Mouse (Mus musculus) CH12.LX (cell line): Measurements from ENCODE around the gene Foxo1.

Experiments
- CTCF ChIP-seq, 2 experiments: IDR thresholded peaks in 1 of 2; conservative IDR thresholded peaks in 1 of 2; 2 replicates each; pipeline ENCODE4 v1.5.1; 2011 to 2012; ENCODE audit warnings: low read depth in 2 of 2, low read length in 2 of 2, improper control_type of control experiment in 1 of 2, inconsistent platforms in 1 of 2, mild to moderate bottlenecking in 1 of 2, moderate library complexity in 1 of 2
- EP300 ChIP-seq: IDR thresholded peaks from 2 replicates; pipeline ENCODE4 v1.6.1; 2011; ENCODE audit warnings: low read length, improper control_type of control experiment
- ETS1 ChIP-seq: conservative IDR thresholded peaks from 2 replicates; pipeline ENCODE4 v1.6.1; 2012; ENCODE audit warnings: low read depth, mild to moderate bottlenecking, inconsistent platforms, low read length, improper control_type of control experiment, moderate library complexity
- HCFC1 ChIP-seq: IDR thresholded peaks from 2 replicates; pipeline ENCODE4 v1.6.1; 2012; ENCODE audit warnings: low read depth, mild to moderate bottlenecking, inconsistent platforms, low read length, improper control_type of control experiment
- POLR2A ChIP-seq: IDR thresholded peaks from 2 replicates; pipeline ENCODE4 v1.6.1; 2011; ENCODE audit warnings: low read depth, mild to moderate bottlenecking, improper control_type of control experiment, low read length
- SIN3A ChIP-seq: IDR thresholded peaks from 2 replicates; pipeline ENCODE4 v1.6.1; 2012; ENCODE audit warnings: low read length, improper control_type of control experiment, inconsistent platforms
- SMC3 ChIP-seq: IDR thresholded peaks from 2 replicates; pipeline ENCODE4 v1.6.1; 2011; ENCODE audit warnings: low read depth, low read length, improper control_type of control experiment
- TBP ChIP-seq: conservative IDR thresholded peaks from 2 replicates; pipeline ENCODE4 v1.6.1; 2011; ENCODE audit warnings: low read depth, low read length, improper control_type of control experiment
- TCF12 ChIP-seq: IDR thresholded peaks from 2 replicates; pipeline ENCODE4 v1.6.1; 2014; ENCODE audit warnings: low read depth, mild to moderate bottlenecking, inconsistent platforms, low read length, improper control_type of control experiment
- ZC3H11A ChIP-seq: IDR thresholded peaks from 2 replicates; pipeline ENCODE4 v1.6.1; 2012; ENCODE audit warnings: low read depth, mild to moderate bottlenecking, inconsistent platforms, low read length, improper control_type of control experiment
- ZMIZ1 ChIP-seq: IDR thresholded peaks from 2 replicates; pipeline ENCODE4 v1.6.1; 2012; ENCODE audit warnings: low read depth, mild to moderate bottlenecking, inconsistent platforms, low read length, improper control_type of control experiment
- ZNF384 ChIP-seq: IDR thresholded peaks from 2 replicates; pipeline ENCODE4 v1.6.1; 2012; ENCODE audit warnings: low read depth, low read length, improper control_type of control experiment, inconsistent platforms

GRCm38 (mm10) chr3:52262431-52263161 lies 5.5 kb upstream of the Foxo1 start:
- TF ChIP-seq EP300 (0 out of 2 replicates have a peak, but pooled peaks have one; percentile 20), CTCF (conservative IDR thresholded peaks at IDR 0.05 in 1 of 2, IDR thresholded peaks at IDR 0.05 in 1 of 2; ENCODE audit: low read depth in 2 of 2, low read length in 2 of 2) (peak; percentile 88 to 96), TCF12 (peak; percentile 51), HCFC1 (no peak), ZNF384 (peak; percentile 84), POLR2A (no peak), SMC3 (peak; percentile 97), TBP (no peak), ZMIZ1 (no peak), ZC3H11A (peak; percentile 94), ETS1 (no peak), SIN3A (peak; percentile 62; the same call in 1 of the 2 replicates)
